Mouse (Mus musculus) right cerebral cortex, postnatal 25 days (tissue): ENCODE results near the gene Ccdc22.
A peak's percentile ranks its signal among the peaks of the same experiment; 100 is the strongest.

Experiments
- DNase-seq: peaks from one replicate; pipeline ENCODE4 v3.0.0; 2022

Gene Ccdc22

DNA sequence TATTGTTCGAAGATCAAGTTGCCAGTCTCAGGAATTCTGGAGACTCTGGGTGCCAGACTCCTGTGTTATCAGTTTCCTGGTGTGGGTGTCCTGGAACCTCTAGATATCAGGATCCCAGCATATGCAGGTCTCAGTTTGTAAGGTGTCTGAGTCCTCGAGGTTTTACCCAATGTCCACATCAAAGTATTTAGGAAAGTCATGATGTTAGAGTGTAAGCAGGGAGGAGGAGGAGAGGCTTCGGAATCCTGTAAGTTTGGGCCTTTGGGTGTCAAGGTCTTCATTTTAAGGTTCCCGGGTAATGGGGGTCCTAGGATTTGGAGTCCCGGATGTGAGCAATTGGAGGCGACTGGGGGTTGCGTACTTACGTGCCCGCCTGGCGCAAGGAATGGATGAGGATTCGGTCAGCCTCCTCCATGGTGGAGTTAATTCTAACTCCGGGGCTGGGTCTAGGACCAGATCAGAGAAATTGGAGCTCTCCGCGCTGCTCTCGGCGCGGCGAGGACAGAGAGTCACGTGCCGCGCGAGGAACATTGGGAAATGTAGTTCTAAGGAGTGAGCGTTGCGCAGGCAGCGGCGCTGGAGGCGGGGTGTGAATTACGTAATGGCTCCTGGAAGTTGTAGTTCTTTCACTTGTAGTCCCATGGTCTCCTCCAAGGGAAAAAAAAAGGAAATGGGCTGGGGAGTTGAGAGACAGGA lies at the start of gene Ccdc22:
Gene Ccdc22 (minus strand): TSS at position 639 of the 696 bp plus-strand sequence.
- peak; percentile 80 for DNase-seq

GRCm38 (mm10) chrX:7648671-7649304 lies 43.5 kb upstream of the Ccdc22 start:
- DNase-seq = peak; percentile 53

DNA sequence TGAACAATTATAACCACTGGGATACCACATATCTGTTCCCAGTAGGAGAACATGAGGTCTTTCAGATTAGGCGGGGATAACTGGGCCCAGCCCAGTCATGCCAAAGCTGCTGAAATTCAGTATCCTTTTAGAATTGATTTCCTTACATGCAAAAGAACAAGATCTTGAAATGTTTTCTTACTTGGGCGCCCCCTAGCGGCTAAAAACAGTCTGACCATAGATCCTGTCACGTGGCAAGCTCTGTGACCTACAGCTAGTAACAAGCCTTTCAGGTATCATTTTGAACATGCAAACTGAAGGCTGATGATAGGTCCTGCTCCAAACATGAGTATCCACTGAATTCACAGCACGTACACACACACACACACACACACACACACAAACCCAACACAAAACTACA lies 40.0 kb upstream of the Ccdc22 start:
- peak; percentile 60 for DNase-seq

DNA sequence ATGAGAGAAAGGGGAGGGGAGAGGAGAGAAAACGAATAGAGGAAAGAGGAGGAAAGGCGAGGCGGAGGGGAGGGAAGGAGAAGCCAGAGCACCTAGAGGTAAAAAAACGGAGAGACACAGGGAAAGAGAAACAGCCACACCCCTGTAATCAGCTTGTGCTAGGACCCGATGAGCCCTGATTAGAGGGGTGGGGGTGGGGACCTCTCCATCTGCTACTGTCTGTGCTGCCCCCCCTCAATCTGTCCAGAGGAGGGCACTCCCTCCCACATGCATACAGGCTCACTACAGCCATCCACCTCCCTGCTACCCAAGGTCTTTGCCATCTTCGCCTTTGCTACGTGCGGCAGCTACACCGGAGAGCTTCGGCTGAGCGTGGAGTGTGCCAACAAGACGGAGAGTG lies 35.5 kb upstream of the Ccdc22 start:
- DNase-seq = no peak

GRCm38 (mm10) chrX:7639536-7640325 lies 34.4 kb upstream of the Ccdc22 start:
- DNase-seq = no peak

GRCm38 (mm10) chrX:7638401-7639091 lies 33.2 kb upstream of the Ccdc22 start, which contains the start of gene Syp:
TSS of gene Syp (plus strand) at chrX:7638471.
- peak; percentile 86 for DNase-seq

DNA sequence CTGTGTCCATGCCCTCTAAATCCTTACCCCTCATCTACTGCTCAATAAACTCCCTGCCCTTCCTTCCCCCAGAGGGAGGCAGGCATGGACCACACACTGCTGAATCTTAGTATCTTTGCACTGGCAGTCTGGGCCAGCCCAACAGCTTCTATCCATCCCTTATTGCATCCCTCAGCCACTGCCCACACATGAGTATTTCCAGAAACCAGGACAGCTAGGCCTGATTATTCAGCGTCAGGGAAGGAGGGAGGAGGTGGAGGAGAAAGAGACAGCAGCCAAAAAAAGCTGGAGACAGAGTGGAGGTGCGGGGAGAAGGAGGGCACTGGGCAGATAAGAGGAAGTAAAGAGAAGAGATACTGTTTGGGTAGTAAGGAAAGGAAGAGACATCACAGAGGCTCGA lies 29.8 kb upstream of the Ccdc22 start:
- DNase-seq = no peak

GRCm38 (mm10) chrX:7632560-7632959 lies 27.2 kb upstream of the Ccdc22 start:
- DNase-seq = no peak

- no peak for DNase-seq
These were observed 12.7 kb upstream of the Ccdc22 start for GRCm38 (mm10) chrX:7617889-7618551.

DNA sequence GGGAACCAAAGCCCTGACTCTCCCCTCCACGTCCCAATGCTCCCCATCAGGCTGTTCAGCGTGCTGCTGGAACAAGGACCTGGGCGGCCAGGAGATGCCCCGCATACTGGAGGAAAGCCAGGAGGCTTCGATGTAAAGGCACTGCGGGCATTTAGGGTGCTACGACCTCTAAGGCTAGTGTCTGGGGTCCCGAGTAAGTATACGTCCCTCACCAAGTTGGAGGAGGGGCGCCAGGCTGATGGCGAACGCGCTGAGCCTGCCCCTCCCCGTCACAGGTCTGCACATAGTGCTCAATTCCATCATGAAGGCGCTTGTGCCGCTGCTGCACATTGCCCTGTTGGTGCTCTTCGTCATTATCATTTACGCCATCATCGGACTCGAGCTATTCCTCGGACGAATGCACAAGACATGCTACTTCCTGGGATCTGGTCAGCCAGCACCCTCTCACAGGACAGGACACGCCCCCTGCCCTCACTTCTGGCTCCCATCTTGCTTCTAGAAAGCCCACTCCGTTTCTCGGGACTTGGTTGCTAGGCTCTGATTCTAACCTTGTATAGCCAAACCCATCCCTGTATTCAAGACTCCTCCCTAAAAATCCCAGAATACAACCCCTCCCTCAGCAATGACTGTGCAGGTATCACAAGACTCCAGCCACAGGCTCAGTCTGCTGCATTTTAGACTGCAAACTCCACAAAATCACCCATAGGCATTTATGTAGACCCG lies 5.4 kb upstream of the Ccdc22 start:
- DNase-seq = peak; percentile 25

GRCm38 (mm10) chrX:7610035-7610434 lies 4.7 kb upstream of the Ccdc22 start:
- DNase-seq = peak; percentile 10

DNA sequence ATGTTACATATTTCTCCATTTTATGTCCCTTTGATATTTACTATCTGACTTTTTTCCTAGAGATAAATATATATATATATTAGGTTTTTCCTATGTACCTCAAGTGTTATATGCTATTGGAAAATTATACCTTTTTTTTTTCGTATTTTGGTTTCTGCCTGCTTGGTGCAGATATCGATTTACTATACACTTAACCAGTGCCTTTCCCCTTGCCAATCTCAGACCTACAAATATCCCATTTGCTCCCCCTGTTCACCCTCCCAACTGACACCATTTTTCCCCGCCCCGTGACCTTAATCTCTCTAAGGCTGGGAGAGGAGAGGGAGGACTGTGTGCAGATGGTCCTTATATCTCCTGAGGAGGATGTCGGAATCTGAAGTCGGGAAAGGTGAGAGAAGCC lies 1.5 kb upstream of the Ccdc22 start, which contains the start of gene Cacna1f:
Gene Cacna1f (plus strand): TSS at position 301 of the 400 bp plus-strand sequence.
- no peak for DNase-seq

DNA sequence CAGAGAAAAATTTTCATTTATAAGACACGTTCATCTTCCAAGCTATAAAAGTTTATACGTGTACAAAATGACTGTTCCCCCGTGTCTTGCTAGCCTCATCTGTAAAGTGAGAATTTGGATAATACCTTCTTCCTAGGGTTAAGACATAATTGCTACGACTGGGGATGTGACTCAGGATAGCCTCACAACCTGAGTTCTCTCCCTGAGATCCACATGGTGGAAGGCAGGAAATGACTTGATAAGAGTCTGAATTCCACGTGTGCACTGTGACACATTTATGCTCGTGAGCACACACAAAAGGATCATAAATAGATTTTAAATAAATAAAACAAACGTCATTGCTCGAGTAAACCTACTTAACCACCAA lies 241 bp upstream of the Ccdc22 start:
- no peak for DNase-seq

DNA sequence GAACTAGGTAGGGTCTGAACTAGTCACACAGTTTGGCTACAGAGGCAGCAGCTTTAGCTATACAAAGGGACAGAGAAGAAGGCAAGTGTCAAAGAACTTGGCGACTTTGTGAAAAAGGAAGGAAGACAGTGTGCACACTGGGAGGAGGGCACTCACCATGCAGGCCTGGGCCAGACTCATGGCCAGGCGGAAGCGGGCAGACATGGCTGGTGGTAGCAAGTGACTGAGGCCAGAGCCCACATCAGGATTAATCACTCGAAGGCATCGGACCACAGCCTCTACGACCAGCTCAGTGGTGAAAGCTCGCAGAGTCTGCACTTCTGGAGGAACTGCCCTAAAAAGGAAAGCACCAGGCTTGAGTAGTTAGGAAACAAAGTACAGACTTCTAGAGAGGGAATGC lies 1.3 kb downstream of the Ccdc22 start:
- no peak for DNase-seq

GRCm38 (mm10) chrX:7595371-7595770 lies 9.9 kb downstream of the Ccdc22 start:
- peak; percentile 18 for DNase-seq

DNA sequence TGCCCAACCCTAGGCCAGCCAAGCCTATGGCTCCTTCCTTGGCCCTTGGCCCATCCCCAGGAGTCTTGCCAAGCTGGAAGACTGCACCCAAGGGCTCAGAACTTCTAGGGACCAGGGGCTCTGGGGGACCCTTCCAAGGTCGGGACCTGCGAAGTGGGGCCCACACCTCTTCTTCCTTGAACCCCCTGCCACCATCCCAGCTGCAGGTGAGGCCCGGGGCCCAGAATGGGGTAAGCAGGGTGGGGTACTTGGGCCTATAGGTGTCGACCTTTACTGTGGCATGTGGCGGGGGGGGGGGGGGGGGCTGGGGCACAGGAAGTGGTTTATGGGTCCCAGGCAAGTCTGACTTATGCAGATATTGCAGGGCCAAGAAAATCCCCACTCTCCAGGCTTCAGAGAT lies 19.0 kb downstream of the Ccdc22 start:
- no peak for DNase-seq

GRCm38 (mm10) chrX:7583881-7584280 lies 21.4 kb downstream of the Ccdc22 start:
- no peak for DNase-seq

DNA sequence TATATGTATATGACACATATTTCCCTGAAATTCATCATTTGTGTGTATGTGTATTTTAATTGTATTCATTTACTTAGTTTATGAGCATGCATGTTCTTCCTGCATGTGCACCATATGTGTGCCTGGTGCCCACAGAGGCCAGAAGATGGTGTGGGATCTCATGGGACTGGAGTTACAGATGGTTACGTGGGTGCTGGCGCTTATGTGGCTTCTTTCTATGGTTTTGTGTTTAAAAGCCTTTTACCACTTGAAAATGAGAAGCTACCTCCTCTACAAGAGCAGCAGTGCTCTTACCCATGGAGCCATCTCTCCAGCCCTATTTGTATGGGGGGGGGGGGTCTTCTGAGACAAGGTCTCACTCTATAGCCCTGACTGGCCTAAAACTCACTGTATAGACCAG lies 24.2 kb downstream of the Ccdc22 start:
- no peak for DNase-seq

DNA sequence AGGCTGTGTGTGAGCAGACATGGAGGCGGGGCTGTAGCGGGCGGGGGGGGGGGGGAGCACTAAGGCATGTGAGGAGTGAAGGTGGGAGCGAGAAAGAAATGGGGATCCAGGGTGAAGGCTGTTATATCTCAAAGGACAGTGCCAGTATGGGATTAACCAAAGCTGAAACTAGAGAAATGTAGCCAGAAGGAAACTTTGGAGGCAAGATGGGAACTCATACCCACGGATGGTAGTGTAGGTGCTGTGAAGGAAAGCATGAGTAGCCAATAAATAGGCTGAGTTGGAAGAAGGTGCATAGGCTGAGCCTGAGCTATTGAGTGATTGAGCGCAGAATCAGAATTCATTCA lies 30.5 kb downstream of the Ccdc22 start:
- no peak for DNase-seq

- DNase-seq = peak; percentile 90
These were observed 31.0 kb downstream of the Ccdc22 start, which contains the start of gene Ppp1r3f for GRCm38 (mm10) chrX:7574087-7574884. TSS of gene Ppp1r3f (minus strand) at chrX:7574283.
